Mouse (Mus musculus): ENCODE data around the gene Slc17a7. TPM values are rescaled to one million over a fixed set of nuclear protein-coding genes. Genes with fewer than 3 reads are reported as not detected.
A peak's percentile ranks its signal among the peaks of the same experiment; 100 is the strongest.

Gene Slc17a7
- total RNA-seq, 2 experiments from 2014 or later: 18.1 to 18.7 TPM

Small RNA genes lying within 50 kb of the gene (microRNA-seq; reads per million reads assigned to microRNA genes)
- gene Mir150: 2,859 reads per million, percentile 88 among the genes with 10 or more reads in this experiment
- gene Mir5121: 14.7 reads per million, percentile 31 among the genes with 10 or more reads in this experiment
- not detected for gene Mir7055

Other genes with a start within 250 kb of the Slc17a7 start
- 10 to 100 TPM; 72.5 to 73.1 TPM for gene Ap2a1, start 234.5 kb upstream of the Slc17a7 start, total RNA-seq (2021)
- not detected for gene Tsks, start 220.7 kb upstream of the Slc17a7 start, total RNA-seq (2021)
- 1 to 10 TPM; 2.7 to 3.1 TPM for gene Cpt1c, start 189.1 kb upstream of the Slc17a7 start, total RNA-seq (2021)
- 100 to 1,000 TPM; 105 to 111 TPM for gene Prmt1, start 177.4 kb upstream of the Slc17a7 start, total RNA-seq (2021)
- gene Irf3, start 166.3 kb upstream of the Slc17a7 start, total RNA-seq (2021): 10 to 100 TPM; 28.3 to 30.9 TPM
- 10 to 100 TPM; 10.2 to 11.2 TPM for gene Bcl2l12, start 165.2 kb upstream of the Slc17a7 start, total RNA-seq (2021)
- gene Scaf1, start 147.6 kb upstream of the Slc17a7 start, total RNA-seq (2021): 10 to 100 TPM; 45.5 to 49.7 TPM
- 10 to 100 TPM; 48.9 to 56.6 TPM for gene Rras, start 146.0 kb upstream of the Slc17a7 start, total RNA-seq (2021)
- 10 to 100 TPM; 23.2 to 27.7 TPM for gene Prr12, start 111.1 kb upstream of the Slc17a7 start, total RNA-seq (2021)
- 10 to 100 TPM; 25.7 to 27.8 TPM for gene Nosip, start 101.5 kb upstream of the Slc17a7 start, total RNA-seq (2021)
- 1 to 10 TPM; 6.8 to 7.1 TPM for gene Prrg2, start 101.3 kb upstream of the Slc17a7 start, total RNA-seq (2021)
- 10 to 100 TPM; 28.1 to 32.4 TPM for gene Rcn3, start 71.7 kb upstream of the Slc17a7 start, total RNA-seq (2021)
- 10 to 100 TPM; 66.1 to 71.7 TPM for gene Fcgrt, start 60.1 kb upstream of the Slc17a7 start, total RNA-seq (2021)
- 100 to 1,000 TPM; 517 to 569 TPM for gene Rps11, start 39.5 kb upstream of the Slc17a7 start, total RNA-seq (2021)
- gene Rpl13a, start 35.2 kb upstream of the Slc17a7 start, total RNA-seq (2021): 100 to 1,000 TPM; 613 to 620 TPM
- gene Gm45713, start 27.7 kb upstream of the Slc17a7 start, total RNA-seq (2021): not detected
- gene Flt3l, start 27.5 kb upstream of the Slc17a7 start, total RNA-seq (2021): 10 to 100 TPM in 1 of 2 experiments, 1 to 10 TPM in 1; 5.3 to 15.0 TPM
- gene Pih1d1, start 9.6 kb upstream of the Slc17a7 start, total RNA-seq (2021): 10 to 100 TPM; 29.7 to 30.9 TPM
- 10 to 100 TPM; 23.5 to 37.6 TPM for gene Aldh16a1, start 9.4 kb upstream of the Slc17a7 start, total RNA-seq (2021)
- not detected for gene Gfy, start 15.6 kb downstream of the Slc17a7 start, total RNA-seq (2021)
- gene Pth2, start 17.0 kb downstream of the Slc17a7 start, total RNA-seq (2021): not detected
- not detected for gene Ccdc155, start 40.9 kb downstream of the Slc17a7 start, total RNA-seq (2021)
- not detected for gene Dkkl1, start 48.2 kb downstream of the Slc17a7 start, total RNA-seq (2021)
- 10 to 100 TPM in 1 of 2 experiments, 1 to 10 TPM in 1; 7.0 to 12.0 TPM for gene Tead2, start 51.8 kb downstream of the Slc17a7 start, total RNA-seq (2021)
- 1 to 10 TPM; 2.9 to 3.2 TPM for gene Cd37, start 75.2 kb downstream of the Slc17a7 start, total RNA-seq (2021)
- gene Slc6a16, start 77.1 kb downstream of the Slc17a7 start, total RNA-seq (2021): not detected
- not detected for gene Slc6a21, start 113.6 kb downstream of the Slc17a7 start, total RNA-seq (2021)
- 10 to 100 TPM; 23.5 to 25.0 TPM for gene Trpm4, start 169.8 kb downstream of the Slc17a7 start, total RNA-seq (2021)
- 100 to 1,000 TPM; 773 to 825 TPM for gene Hrc, start 171.3 kb downstream of the Slc17a7 start, total RNA-seq (2021)
- gene Ppfia3, start 203.1 kb downstream of the Slc17a7 start, total RNA-seq (2021): under 1 TPM; 0.18 to 0.25 TPM
- gene Lin7b, start 206.6 kb downstream of the Slc17a7 start, total RNA-seq (2021): 1 to 10 TPM; 1.8 to 2.0 TPM
- gene Snrnp70, start 231.8 kb downstream of the Slc17a7 start, total RNA-seq (2021): 100 to 1,000 TPM; 110 to 111 TPM
- gene Kcna7, start 241.7 kb downstream of the Slc17a7 start, total RNA-seq (2021): 1 to 10 TPM; 3.2 to 3.7 TPM
- gene Ntf5, start 249.7 kb downstream of the Slc17a7 start, total RNA-seq (2021): under 1 TPM; 0.14 to 0.39 TPM